Mouse (Mus musculus) myocyte (in vitro differentiated cells): ENCODE results near the gene Mov10. TPM values are rescaled to one million over a fixed set of nuclear protein-coding genes. Genes with fewer than 3 reads are reported as not detected.
"Not testable (repeated sequence)": the region's sequence is repeated elsewhere in the genome, so short reads cannot be mapped to it uniquely, and the experiment has no call there.

ENCODE experiments used
- H3K27me3 ChIP-seq: one replicate; pipeline ENCODE4 v1.6.1; 2011; ENCODE audit not compliant: control insufficient read depth, insufficient read depth, insufficient read length
- H3K36me3 ChIP-seq: one replicate; pipeline ENCODE4 v1.6.1; 2011; ENCODE audit not compliant: control insufficient read depth, insufficient read depth
- H3K4me2 ChIP-seq: one replicate; pipeline ENCODE4 v1.6.1; 2011; ENCODE audit warnings: low read depth, control low read depth
- H3K4me3 ChIP-seq: one replicate; pipeline ENCODE4 v1.5.1; 2011; ENCODE audit warnings: mild to moderate bottlenecking, control low read depth, moderate library complexity
- H3K79me2 ChIP-seq: one replicate; pipeline ENCODE4 v1.6.1; 2011; ENCODE audit not compliant: control insufficient read depth, insufficient read depth
- H3ac ChIP-seq: one replicate; pipeline ENCODE4 v1.6.1; 2011; ENCODE audit not compliant: control insufficient read depth, insufficient read length
- CEBPB ChIP-seq: IDR thresholded peaks from 2 replicates; pipeline ENCODE4 v1.6.1; 2011; ENCODE audit warnings: mild to moderate bottlenecking, moderate library complexity; ENCODE audit not compliant: poor library complexity, insufficient read depth, severe bottlenecking
- E2F4 ChIP-seq: IDR thresholded peaks from one replicate; pipeline ENCODE4 v1.6.1; 2011; ENCODE audit warnings: mild to moderate bottlenecking, control low read depth, moderate library complexity; ENCODE audit not compliant: insufficient read depth
- MAX ChIP-seq: IDR thresholded peaks from one replicate; pipeline ENCODE4 v1.6.1; 2011; ENCODE audit warnings: low read depth, mild to moderate bottlenecking, control low read depth
- MYOD1 ChIP-seq, 3 experiments: IDR thresholded peaks; one replicate each; pipeline ENCODE4 v1.6.1; 2011; ENCODE audit warnings: control low read depth in 2 of 3, low read depth in 2 of 3, mild to moderate bottlenecking in 2 of 3, moderate library complexity in 1 of 3; ENCODE audit not compliant: insufficient read length in 2 of 3, control insufficient read depth in 1 of 3
- MYOG ChIP-seq, 3 experiments: IDR thresholded peaks; one replicate each; pipeline ENCODE4 v1.6.1; 2011; ENCODE audit warnings: control low read depth in 2 of 3, low read depth in 2 of 3, mild to moderate bottlenecking in 2 of 3; ENCODE audit not compliant: insufficient read length in 2 of 3, control insufficient read depth in 1 of 3, insufficient read depth in 1 of 3
- POLR2A ChIP-seq: IDR thresholded peaks from one replicate; pipeline ENCODE4 v1.6.1; 2011; ENCODE audit warnings: low read depth, mild to moderate bottlenecking, control low read depth, moderate library complexity; ENCODE audit not compliant: insufficient read length
- POLR2AphosphoS2 ChIP-seq: IDR thresholded peaks from one replicate; pipeline ENCODE4 v1.6.1; 2011; ENCODE audit warnings: low read depth, control low read depth; ENCODE audit not compliant: insufficient read length
- REST ChIP-seq: IDR thresholded peaks from one replicate; pipeline ENCODE4 v1.6.1; 2011; ENCODE audit warnings: mild to moderate bottlenecking, control low read depth, moderate library complexity; ENCODE audit not compliant: insufficient read depth, insufficient read length
- SRF ChIP-seq: IDR thresholded peaks from one replicate; pipeline ENCODE4 v1.6.1; 2011; ENCODE audit warnings: low read depth; ENCODE audit not compliant: control insufficient read depth, insufficient read length
- TCF12 ChIP-seq: IDR thresholded peaks from one replicate; pipeline ENCODE4 v1.6.1; 2011; ENCODE audit warnings: mild to moderate bottlenecking, control low read depth; ENCODE audit not compliant: poor library complexity, insufficient read depth, severe bottlenecking
- TCF3 ChIP-seq: IDR thresholded peaks from one replicate; pipeline ENCODE4 v1.6.1; 2011; ENCODE audit warnings: low read depth, control low read depth; ENCODE audit not compliant: insufficient read length
- USF1 ChIP-seq: IDR thresholded peaks from one replicate; pipeline ENCODE4 v1.6.1; 2011; ENCODE audit warnings: low read depth, mild to moderate bottlenecking, control low read depth, moderate library complexity
- polyA plus RNA-seq: library from polyadenylated mRNA; unstranded; fragments of >200 nt; fragmentation: generic; extraction: Trizol; gene quantifications from one replicate; pipeline ENCODE4 v1.2.1, GENCODE M21; 2012; ENCODE audit warnings: missing spikeins

Mov10 gene
- polyA plus RNA-seq, 1 experiment, result 6.7 TPM

DNA sequence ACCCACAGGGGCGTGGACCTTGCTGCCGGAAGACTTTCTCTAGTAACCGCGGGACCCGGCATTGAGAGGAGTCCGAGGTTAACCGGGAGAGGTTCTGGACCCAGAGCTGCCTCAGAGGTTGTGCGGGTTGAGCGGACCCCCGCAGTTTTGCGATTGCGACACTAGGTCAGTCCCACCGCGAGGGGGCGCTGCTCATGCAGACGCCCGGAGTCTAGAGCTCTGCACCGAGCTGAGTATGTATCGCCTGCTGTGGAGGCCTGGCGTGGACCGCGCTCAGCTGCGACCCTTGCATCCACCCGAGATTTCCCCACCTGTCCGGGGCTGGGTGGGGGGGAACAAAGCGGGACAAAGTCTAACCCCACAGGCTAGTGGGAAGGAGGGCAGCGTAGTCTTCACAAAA, 60.0 kb downstream of the Mov10 start:
- Histone ChIP-seq H3K4me3 (no peak overlapping the region), H3K79me2 (no peaks in the 10 kb centered on the region), H3K27me3 (no peaks in the 10 kb centered on the region), H3ac (no peak overlapping the region), H3K36me3 (no peaks in the 10 kb centered on the region), H3K4me2 (no peak overlapping the region)
- TF ChIP-seq POLR2A, result no peak
- no peak for TF ChIP-seq MAX
- no peak for TF ChIP-seq CEBPB
- no peak for TF ChIP-seq TCF12
- no peak for TF ChIP-seq REST
- TF ChIP-seq POLR2AphosphoS2, result no peak
- TF ChIP-seq E2F4, result no peak
- no peak for TF ChIP-seq MYOD1 (IDR thresholded peaks at IDR 0.05; ENCODE audit: control insufficient read depth in 1 of 3, insufficient read length in 2 of 3, low read depth in 2 of 3)
- no peak for TF ChIP-seq USF1
- no peak for TF ChIP-seq TCF3
- TF ChIP-seq SRF, result no peak
- TF ChIP-seq MYOG (IDR thresholded peaks at IDR 0.05; ENCODE audit: control insufficient read depth in 1 of 3, insufficient read depth in 1 of 3, insufficient read length in 2 of 3, low read depth in 2 of 3), result no peak

DNA sequence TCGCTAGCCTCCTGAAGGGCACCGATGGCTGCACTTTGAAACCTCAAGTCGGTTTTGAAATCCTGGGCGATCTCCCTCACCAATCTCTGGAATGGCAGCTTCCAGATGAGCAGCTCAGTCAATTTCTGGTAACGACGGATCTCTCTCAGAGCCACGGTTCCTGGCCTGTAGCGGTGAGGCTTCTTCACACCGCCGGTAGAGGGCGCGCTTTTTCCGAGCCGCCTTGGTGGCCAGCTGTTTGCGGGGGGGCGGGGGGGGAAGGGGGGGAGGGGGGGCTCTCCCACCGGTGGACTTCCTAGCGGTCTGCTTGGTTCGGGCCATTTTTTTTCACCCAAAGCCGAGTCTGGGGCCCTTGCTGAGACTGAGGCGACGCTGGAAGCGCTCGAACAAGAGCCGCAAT, 65.5 kb downstream of the Mov10 start:
- not testable (repeated sequence) for H3K4me2 ChIP-seq

More for the DNA sequence above, 65.5 kb downstream of the Mov10 start:
- H3K4me3 ChIP-seq, H3K79me2 ChIP-seq, H3K27me3 ChIP-seq, H3ac ChIP-seq, H3K36me3 ChIP-seq: not testable (repeated sequence)

Other genes with a start within 250 kb of the Mov10 start
- gene Slc16a1, start 179.9 kb downstream of the Mov10 start, polyA plus RNA-seq, result 24.7 TPM
- gene Ppm1j, start 37.5 kb downstream of the Mov10 start, polyA plus RNA-seq, result 0.58 TPM
- gene Fam19a3, start 36.7 kb downstream of the Mov10 start, polyA plus RNA-seq, result not detected
- 474 TPM for gene Rhoc, start 30.2 kb downstream of the Mov10 start, polyA plus RNA-seq
- 13.2 TPM for gene St7l, start 45.4 kb upstream of the Mov10 start, polyA plus RNA-seq
- gene Capza1, start 45.9 kb upstream of the Mov10 start, polyA plus RNA-seq, result 22.6 TPM
- 0.13 TPM for gene Wnt2b, start 143.4 kb upstream of the Mov10 start, polyA plus RNA-seq
- gene Cttnbp2nl, start 234.6 kb upstream of the Mov10 start, polyA plus RNA-seq, result 8.9 TPM
- gene 4930564D02Rik, start 248.3 kb upstream of the Mov10 start, polyA plus RNA-seq, result not detected